Mouse (Mus musculus): ENCODE measurements at regions not wholly inside any gene's neighbourhood (a gene's known extent, or its start where the extent isn't known, plus 50 kb on each side); places are given as distances from the start of the nearest gene placed in this dataset.

GRCm38 (mm10) chr11:19616520-19616919, 307.7 kb upstream of the Spred2 start:
- Histone ChIP-seq H3K4me3 (ENCODE audit: low read length) (no peak overlapping the region), H3K27me3 (ENCODE audit: control insufficient read depth, insufficient read depth, low read length) (no peaks in the 10 kb centered on the region), H3K4me2 (ENCODE audit: low read depth, low read length) (no peak overlapping the region), H3K36me3 (ENCODE audit: control insufficient read depth, insufficient read depth) (no peaks in the 10 kb centered on the region), H3K27ac (ENCODE audit: low read length) (peak overlapping the region; percentile 56), H3K9me3 (replicated peaks; ENCODE audit: control insufficient read depth, low read length) (no peaks in the 10 kb centered on the region), H3K9ac (ENCODE audit: low read length) (no peak overlapping the region), H3K4me1 (ENCODE audit: control insufficient read depth, insufficient read depth, low read length) (peaks cover 17% of the 10 kb centered on the region)
- WGBS, result 22% methylated on average over 4 of the region's 4 CpGs
- peak; percentile 28; the same call in 1 of the 2 replicates for ATAC-seq (replicated peaks; ENCODE audit: extremely low read depth, insufficient read depth, low FRiP score)

GRCm38 (mm10) chr11:19619494-19619893, 304.7 kb upstream of the Spred2 start:
- H3K9ac ChIP-seq (ENCODE audit: low read length), result no peak overlapping the region
- WGBS, result 69% methylated on average over 13 of the region's 13 CpGs
- no peak for ATAC-seq (replicated peaks; ENCODE audit: extremely low read depth, insufficient read depth, low FRiP score)
- H3K27ac ChIP-seq (ENCODE audit: low read length), result peak overlapping the region; percentile 69
- H3K4me3 ChIP-seq (ENCODE audit: low read length), result no peak overlapping the region
- 0 out of 2 replicates have a peak overlapping the region, but pooled peaks have one; percentile 21 for H3K4me2 ChIP-seq (ENCODE audit: low read depth, low read length)
- peaks cover 3% of the 10 kb centered on the region; the same call in 1 of the 2 replicates for H3K9me3 ChIP-seq (replicated peaks; ENCODE audit: control insufficient read depth, low read length)
- H3K4me1 ChIP-seq (ENCODE audit: control insufficient read depth, insufficient read depth, low read length), result peaks cover 17% of the 10 kb centered on the region
- H3K27me3 ChIP-seq (ENCODE audit: control insufficient read depth, insufficient read depth, low read length), result no peaks in the 10 kb centered on the region
- H3K36me3 ChIP-seq (ENCODE audit: control insufficient read depth, insufficient read depth), result no peaks in the 10 kb centered on the region

GRCm38 (mm10) chr11:19631055-19631695, 293.0 kb upstream of the Spred2 start:
- no peaks in the 10 kb centered on the region for H3K36me3 ChIP-seq (ENCODE audit: control insufficient read depth, insufficient read depth)
- H3K27ac ChIP-seq (ENCODE audit: low read length), result no peak overlapping the region
- 91% methylated on average over 6 of the region's 6 CpGs for WGBS
- H3K9me3 ChIP-seq (replicated peaks; ENCODE audit: control insufficient read depth, low read length), result peaks cover 2% of the 10 kb centered on the region; the same call in 1 of the 2 replicates
- H3K27me3 ChIP-seq (ENCODE audit: control insufficient read depth, insufficient read depth, low read length), result no peaks in the 10 kb centered on the region
- H3K4me2 ChIP-seq (ENCODE audit: low read depth, low read length), result no peak overlapping the region
- H3K9ac ChIP-seq (ENCODE audit: low read length), result no peak overlapping the region
- H3K4me3 ChIP-seq (ENCODE audit: low read length), result no peak overlapping the region
- H3K4me1 ChIP-seq (ENCODE audit: control insufficient read depth, insufficient read depth, low read length), result no peaks in the 10 kb centered on the region
- ATAC-seq (replicated peaks; ENCODE audit: extremely low read depth, insufficient read depth, low FRiP score), result no peak

GRCm38 (mm10) chr11:19632477-19632876, 291.7 kb upstream of the Spred2 start:
- Histone ChIP-seq H3K4me2 (ENCODE audit: low read depth, low read length) (no peak overlapping the region), H3K9ac (ENCODE audit: low read length) (no peak overlapping the region), H3K27ac (ENCODE audit: low read length) (no peak overlapping the region), H3K4me3 (ENCODE audit: low read length) (no peak overlapping the region), H3K27me3 (ENCODE audit: control insufficient read depth, insufficient read depth, low read length) (no peaks in the 10 kb centered on the region), H3K4me1 (ENCODE audit: control insufficient read depth, insufficient read depth, low read length) (no peaks in the 10 kb centered on the region), H3K9me3 (replicated peaks; ENCODE audit: control insufficient read depth, low read length) (no peaks in the 10 kb centered on the region), H3K36me3 (ENCODE audit: control insufficient read depth, insufficient read depth) (no peaks in the 10 kb centered on the region)
- 56% methylated on average over 5 of the region's 5 CpGs for WGBS
- no peak for ATAC-seq (replicated peaks; ENCODE audit: extremely low read depth, insufficient read depth, low FRiP score)

GRCm38 (mm10) chr11:19633621-19634020, 290.6 kb upstream of the Spred2 start:
- ATAC-seq (replicated peaks; ENCODE audit: extremely low read depth, insufficient read depth, low FRiP score), result no peak
- WGBS, result 74% methylated on average over 5 of the region's 5 CpGs

GRCm38 (mm10) chr11:19641153-19641552, 283.0 kb upstream of the Spred2 start:
- H3K9ac ChIP-seq (ENCODE audit: low read length), result no peak overlapping the region
- no peaks in the 10 kb centered on the region for H3K36me3 ChIP-seq (ENCODE audit: control insufficient read depth, insufficient read depth)
- no peak for ATAC-seq (replicated peaks; ENCODE audit: extremely low read depth, insufficient read depth, low FRiP score)
- H3K4me3 ChIP-seq (ENCODE audit: low read length), result no peak overlapping the region
- no peak overlapping the region for H3K4me2 ChIP-seq (ENCODE audit: low read depth, low read length)
- 68% methylated on average over 8 of the region's 8 CpGs for WGBS
- H3K4me1 ChIP-seq (ENCODE audit: control insufficient read depth, insufficient read depth, low read length), result peaks cover 5% of the 10 kb centered on the region
- no peaks in the 10 kb centered on the region for H3K27me3 ChIP-seq (ENCODE audit: control insufficient read depth, insufficient read depth, low read length)
- H3K9me3 ChIP-seq (replicated peaks; ENCODE audit: control insufficient read depth, low read length), result no peaks in the 10 kb centered on the region
- no peak overlapping the region for H3K27ac ChIP-seq (ENCODE audit: low read length)

More at GRCm38 (mm10) chr11:19633621-19634020, 290.6 kb upstream of the Spred2 start:
- no peak overlapping the region for H3K4me2 ChIP-seq (ENCODE audit: low read depth, low read length)
- H3K27me3 ChIP-seq (ENCODE audit: control insufficient read depth, insufficient read depth, low read length), result no peaks in the 10 kb centered on the region
- H3K4me3 ChIP-seq (ENCODE audit: low read length), result no peak overlapping the region
- H3K9me3 ChIP-seq (replicated peaks; ENCODE audit: control insufficient read depth, low read length), result no peaks in the 10 kb centered on the region
- H3K27ac ChIP-seq (ENCODE audit: low read length), result no peak overlapping the region
- H3K36me3 ChIP-seq (ENCODE audit: control insufficient read depth, insufficient read depth), result no peaks in the 10 kb centered on the region
- H3K4me1 ChIP-seq (ENCODE audit: control insufficient read depth, insufficient read depth, low read length), result no peaks in the 10 kb centered on the region
- no peak overlapping the region for H3K9ac ChIP-seq (ENCODE audit: low read length)

- Histone ChIP-seq H3K4me3 (ENCODE audit: low read length) (no peak overlapping the region), H3K4me1 (ENCODE audit: control insufficient read depth, insufficient read depth, low read length) (peaks cover 8% of the 10 kb centered on the region), H3K27me3 (ENCODE audit: control insufficient read depth, insufficient read depth, low read length) (no peaks in the 10 kb centered on the region), H3K9me3 (replicated peaks; ENCODE audit: control insufficient read depth, low read length) (no peaks in the 10 kb centered on the region), H3K27ac (ENCODE audit: low read length) (no peak overlapping the region), H3K4me2 (ENCODE audit: low read depth, low read length) (no peak overlapping the region), H3K9ac (ENCODE audit: low read length) (no peak overlapping the region), H3K36me3 (ENCODE audit: control insufficient read depth, insufficient read depth) (no peaks in the 10 kb centered on the region)
- ATAC-seq (replicated peaks; ENCODE audit: extremely low read depth, insufficient read depth, low FRiP score), result no peak; the same call in 1 of the 2 replicates
- 51% methylated on average over 7 of the region's 7 CpGs for WGBS
These were observed 279.9 kb upstream of the Spred2 start for GRCm38 (mm10) chr11:19644116-19644795.

GRCm38 (mm10) chr11:19645106-19645505, 279.1 kb upstream of the Spred2 start:
- H3K4me1 ChIP-seq (ENCODE audit: control insufficient read depth, insufficient read depth, low read length), result peaks cover 8% of the 10 kb centered on the region
- 36% methylated on average over 5 of the region's 5 CpGs for WGBS
- ATAC-seq (replicated peaks; ENCODE audit: extremely low read depth, insufficient read depth, low FRiP score), result no peak
- H3K27ac ChIP-seq (ENCODE audit: low read length), result no peak overlapping the region
- no peak overlapping the region for H3K9ac ChIP-seq (ENCODE audit: low read length)
- H3K4me3 ChIP-seq (ENCODE audit: low read length), result no peak overlapping the region
- H3K9me3 ChIP-seq (replicated peaks; ENCODE audit: control insufficient read depth, low read length), result no peaks in the 10 kb centered on the region
- no peaks in the 10 kb centered on the region for H3K36me3 ChIP-seq (ENCODE audit: control insufficient read depth, insufficient read depth)
- no peak overlapping the region for H3K4me2 ChIP-seq (ENCODE audit: low read depth, low read length)
- no peaks in the 10 kb centered on the region for H3K27me3 ChIP-seq (ENCODE audit: control insufficient read depth, insufficient read depth, low read length)

GRCm38 (mm10) chr11:19651522-19651921, 272.7 kb upstream of the Spred2 start:
- Histone ChIP-seq H3K4me1 (ENCODE audit: control insufficient read depth, insufficient read depth, low read length) (peaks cover 14% of the 10 kb centered on the region), H3K9me3 (replicated peaks; ENCODE audit: control insufficient read depth, low read length) (no peaks in the 10 kb centered on the region), H3K4me2 (ENCODE audit: low read depth, low read length) (no peak overlapping the region), H3K27ac (ENCODE audit: low read length) (no peak overlapping the region), H3K4me3 (ENCODE audit: low read length) (no peak overlapping the region), H3K27me3 (ENCODE audit: control insufficient read depth, insufficient read depth, low read length) (no peaks in the 10 kb centered on the region), H3K36me3 (ENCODE audit: control insufficient read depth, insufficient read depth) (no peaks in the 10 kb centered on the region), H3K9ac (ENCODE audit: low read length) (no peak overlapping the region)
- peak; percentile 74 for ATAC-seq (replicated peaks; ENCODE audit: extremely low read depth, insufficient read depth, low FRiP score)
- 29% methylated on average over 6 of the region's 6 CpGs for WGBS
